Mouse (Mus musculus): ENCODE results near the gene Cnnm4.

GRCm38 (mm10) chr1:36461829-36462228 is 9.6 kb upstream of the Cnnm4 start:
- TF ChIP-seq CTCF (IDR thresholded peaks at IDR 0.05; ENCODE audit: low read depth) (no peak), EP300 (IDR thresholded peaks at IDR 0.05; ENCODE audit: low read depth) (no peak)
